Mouse (Mus musculus): ENCODE data around the gene Cacna1i. TPM values are rescaled to one million over a fixed set of nuclear protein-coding genes. Genes with fewer than 3 reads are reported as not detected.

The Cacna1i gene
- polyA plus RNA-seq, 1 experiment from 2014 or later: not detected

DNA sequence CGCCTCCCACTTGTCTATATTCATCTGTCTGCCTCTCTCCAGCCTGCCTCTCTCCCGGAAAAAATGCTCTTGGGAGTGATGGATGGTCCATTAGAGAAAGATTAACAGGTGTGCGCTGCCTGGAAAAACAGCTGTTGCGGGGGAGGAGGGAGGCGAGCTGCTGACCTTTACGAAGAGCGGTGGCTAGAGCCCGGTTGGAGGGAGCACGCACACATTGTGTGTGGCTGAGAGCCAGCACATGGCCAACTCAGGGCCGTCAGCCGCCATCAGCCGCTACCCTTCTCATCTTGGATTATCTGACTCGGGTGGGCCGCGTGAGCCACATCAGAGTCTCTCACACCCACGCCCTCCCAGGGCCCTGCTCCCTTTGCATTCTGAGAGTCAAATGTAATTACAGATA lies 79.9 kb downstream of the Cacna1i start:
- H3K4me3 ChIP-seq: no peak overlapping the region
- WGBS: 17% methylated on average over 16 of the region's 16 CpGs
- no peak overlapping the region for H3K4me2 ChIP-seq
- H3K9me3 ChIP-seq: no peaks in the 10 kb centered on the region
- H3K4me1 ChIP-seq: peaks cover 19% of the 10 kb centered on the region
- no peaks in the 10 kb centered on the region for H3K36me3 ChIP-seq
- ATAC-seq (ENCODE audit: extremely low read depth, insufficient number of reproducible peaks, low FRiP score, low TSS enrichment): no peak
- H3K9ac ChIP-seq: no peak overlapping the region
- no peak overlapping the region for H3K27ac ChIP-seq (replicated peaks)
- H3K27me3 ChIP-seq (replicated peaks): peaks cover 48% of the 10 kb centered on the region

GRCm38 (mm10) chr15:80373219-80373964 lies 86.4 kb downstream of the Cacna1i start:
- WGBS: 57% methylated on average over 9 of the region's 9 CpGs
- no peaks in the 10 kb centered on the region for H3K4me1 ChIP-seq

GRCm38 (mm10) chr15:80374854-80375253 lies 87.8 kb downstream of the Cacna1i start:
- H3K4me2 ChIP-seq: no peak overlapping the region
- H3K4me3 ChIP-seq: no peak overlapping the region
- H3K27me3 ChIP-seq (replicated peaks): peaks cover 22% of the 10 kb centered on the region
- H3K4me1 ChIP-seq: no peaks in the 10 kb centered on the region
- H3K36me3 ChIP-seq: no peaks in the 10 kb centered on the region
- no peak overlapping the region for H3K9ac ChIP-seq
- WGBS: 79% methylated on average over 3 of the region's 5 CpGs
- no peaks in the 10 kb centered on the region for H3K9me3 ChIP-seq
- ATAC-seq (ENCODE audit: extremely low read depth, insufficient number of reproducible peaks, low FRiP score, low TSS enrichment): no peak
- H3K27ac ChIP-seq (replicated peaks): no peak overlapping the region

More at GRCm38 (mm10) chr15:80373219-80373964, 86.4 kb downstream of the Cacna1i start:
- Histone ChIP-seq H3K9ac (no peak overlapping the region), H3K27ac (replicated peaks) (no peak overlapping the region), H3K27me3 (replicated peaks) (peaks cover 31% of the 10 kb centered on the region), H3K9me3 (no peaks in the 10 kb centered on the region), H3K4me3 (no peak overlapping the region), H3K4me2 (no peak overlapping the region), H3K36me3 (no peaks in the 10 kb centered on the region)
- no peak for ATAC-seq (ENCODE audit: extremely low read depth, insufficient number of reproducible peaks, low FRiP score, low TSS enrichment)

- Histone ChIP-seq H3K27ac (replicated peaks) (no peak overlapping the region), H3K4me3 (no peak overlapping the region), H3K27me3 (replicated peaks) (peaks cover 41% of the 10 kb centered on the region), H3K4me2 (no peak overlapping the region), H3K9me3 (no peaks in the 10 kb centered on the region), H3K4me1 (no peaks in the 10 kb centered on the region), H3K36me3 (no peaks in the 10 kb centered on the region), H3K9ac (no peak overlapping the region)
- ATAC-seq (ENCODE audit: extremely low read depth, insufficient number of reproducible peaks, low FRiP score, low TSS enrichment): no peak
- 69% methylated on average over 2 of the region's 2 CpGs for WGBS
Observed at GRCm38 (mm10) chr15:80387185-80387584, 100.1 kb downstream of the Cacna1i start.

DNA sequence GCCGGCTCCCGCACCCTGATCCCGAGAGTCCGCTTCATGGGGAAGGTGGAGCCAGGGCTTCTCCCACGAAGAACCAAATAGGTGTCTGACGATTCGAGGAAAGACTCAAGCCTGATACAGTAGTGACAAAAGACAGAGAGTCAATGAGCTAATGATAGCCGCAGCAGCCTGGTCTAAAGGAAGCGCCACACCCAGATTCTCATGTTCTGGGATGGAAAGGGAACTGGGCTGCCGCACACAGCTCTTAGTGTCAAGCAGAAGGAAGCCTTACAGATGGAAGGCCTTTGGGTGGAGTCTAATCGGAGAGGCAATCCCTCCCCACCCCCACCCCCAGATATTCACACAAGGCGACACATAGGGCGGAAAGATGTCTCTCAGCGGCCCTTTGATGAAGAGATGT lies 104.8 kb downstream of the Cacna1i start:
- Histone ChIP-seq H3K9ac (no peak overlapping the region), H3K9me3 (no peaks in the 10 kb centered on the region), H3K27me3 (replicated peaks) (peaks cover 62% of the 10 kb centered on the region), H3K4me1 (no peaks in the 10 kb centered on the region), H3K27ac (replicated peaks) (no peak overlapping the region), H3K36me3 (no peaks in the 10 kb centered on the region), H3K4me3 (no peak overlapping the region), H3K4me2 (no peak overlapping the region)
- no peak for ATAC-seq (ENCODE audit: extremely low read depth, insufficient number of reproducible peaks, low FRiP score, low TSS enrichment)
- WGBS: 64% methylated on average over 14 of the region's 14 CpGs

- no peak overlapping the region for H3K4me2 ChIP-seq
- no peak overlapping the region for H3K9ac ChIP-seq
- H3K9me3 ChIP-seq: no peaks in the 10 kb centered on the region
- WGBS: 57% methylated on average over 22 of the region's 22 CpGs
- no peak overlapping the region for H3K4me3 ChIP-seq
- H3K27ac ChIP-seq (replicated peaks): no peak overlapping the region
- H3K36me3 ChIP-seq: no peaks in the 10 kb centered on the region
- H3K27me3 ChIP-seq (replicated peaks): peaks cover 45% of the 10 kb centered on the region
- no peaks in the 10 kb centered on the region for H3K4me1 ChIP-seq
- ATAC-seq (ENCODE audit: extremely low read depth, insufficient number of reproducible peaks, low FRiP score, low TSS enrichment): no peak
Observed at GRCm38 (mm10) chr15:80395035-80395434, 108.0 kb downstream of the Cacna1i start.

DNA sequence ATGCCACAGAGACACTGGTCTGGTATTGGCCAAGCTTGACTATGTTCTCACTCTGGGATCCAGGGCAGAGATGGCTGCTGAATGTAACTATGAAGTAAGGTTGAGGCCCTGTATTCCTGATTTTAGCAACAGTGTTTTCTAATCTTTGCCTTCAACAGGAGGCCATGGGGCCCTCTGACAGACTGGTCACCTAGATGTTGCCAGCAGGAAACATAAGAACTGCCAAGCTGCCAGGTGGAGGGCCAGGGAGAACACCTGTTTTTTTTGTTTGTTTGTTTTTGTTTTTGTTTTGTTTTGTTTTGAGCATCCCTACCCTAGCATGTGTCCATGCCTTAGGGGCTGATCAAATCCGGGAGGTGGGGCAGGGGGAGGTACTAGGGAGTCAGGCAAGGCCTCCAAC lies 112.4 kb downstream of the Cacna1i start:
- H3K4me2 ChIP-seq: no peak overlapping the region
- H3K27ac ChIP-seq (replicated peaks): no peak overlapping the region
- H3K9ac ChIP-seq: no peak overlapping the region
- no peaks in the 10 kb centered on the region for H3K36me3 ChIP-seq
- H3K27me3 ChIP-seq (replicated peaks): peaks cover 40% of the 10 kb centered on the region
- peaks cover 8% of the 10 kb centered on the region; the same call in 1 of the 2 replicates for H3K4me1 ChIP-seq
- no peak for ATAC-seq (ENCODE audit: extremely low read depth, insufficient number of reproducible peaks, low FRiP score, low TSS enrichment)
- H3K9me3 ChIP-seq: no peaks in the 10 kb centered on the region
- WGBS: 80% methylated on average over 1 of the region's 1 CpGs
- H3K4me3 ChIP-seq: no peak overlapping the region

DNA sequence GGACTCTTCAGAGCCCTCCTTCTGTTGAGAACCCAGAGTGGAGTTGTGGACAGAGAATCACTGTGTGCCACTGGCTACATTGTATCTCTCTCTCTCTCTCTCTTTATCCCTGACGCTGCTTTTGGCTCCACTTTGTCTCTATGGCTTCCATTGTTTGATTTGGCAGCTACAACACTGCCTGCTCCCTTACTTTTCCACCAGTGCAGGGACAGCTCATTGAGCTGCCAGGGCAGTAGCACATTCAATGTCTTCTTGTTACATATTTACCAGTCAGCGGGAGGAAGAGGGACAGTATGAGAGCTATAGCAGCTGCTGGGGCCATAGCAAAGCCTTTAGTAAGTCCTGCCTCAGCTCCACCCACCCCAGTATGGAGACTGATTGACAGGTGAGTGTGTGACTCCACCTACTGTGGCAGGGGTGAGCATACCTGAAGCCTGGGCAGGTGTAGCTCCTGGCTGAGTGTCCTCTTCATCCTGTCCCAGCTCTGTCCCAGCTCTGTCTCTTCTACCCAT lies 114.4 kb downstream of the Cacna1i start:
- ATAC-seq (ENCODE audit: extremely low read depth, insufficient number of reproducible peaks, low FRiP score, low TSS enrichment): no peak
- no peak overlapping the region for H3K27ac ChIP-seq (replicated peaks)
- 48% methylated on average over 2 of the region's 2 CpGs for WGBS
- no peak overlapping the region for H3K4me3 ChIP-seq
- peaks cover 35% of the 10 kb centered on the region; the same call in 1 of the 2 replicates for H3K27me3 ChIP-seq (replicated peaks)
- H3K36me3 ChIP-seq: no peaks in the 10 kb centered on the region
- H3K9me3 ChIP-seq: no peaks in the 10 kb centered on the region
- no peak overlapping the region for H3K4me2 ChIP-seq
- peaks cover 8% of the 10 kb centered on the region; the same call in 1 of the 2 replicates for H3K4me1 ChIP-seq
- H3K9ac ChIP-seq: no peak overlapping the region

DNA sequence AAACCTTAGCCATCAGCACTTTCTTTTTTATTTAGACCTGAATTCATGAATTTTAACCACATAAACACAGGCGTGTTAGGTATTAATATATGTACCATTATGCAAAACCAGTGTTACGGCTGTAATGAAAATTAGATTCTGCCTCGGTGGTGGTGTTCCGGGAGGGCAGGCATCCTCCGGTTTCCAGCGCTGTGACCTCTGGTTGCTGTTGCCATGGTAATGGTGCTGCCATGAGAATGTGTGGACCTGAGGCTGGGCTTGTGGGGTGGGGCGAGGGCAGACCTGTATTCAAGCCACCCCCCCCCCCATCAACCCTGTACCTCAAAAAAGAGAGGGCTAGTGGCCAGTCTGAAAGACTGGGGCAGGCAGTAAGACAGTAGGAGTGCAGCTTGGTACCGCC lies 114.9 kb downstream of the Cacna1i start:
- Histone ChIP-seq H3K27me3 (replicated peaks) (peaks cover 33% of the 10 kb centered on the region; the same call in 1 of the 2 replicates), H3K36me3 (no peaks in the 10 kb centered on the region), H3K4me3 (no peak overlapping the region), H3K9me3 (no peaks in the 10 kb centered on the region), H3K4me1 (peaks cover 8% of the 10 kb centered on the region; the same call in 1 of the 2 replicates), H3K4me2 (no peak overlapping the region), H3K9ac (no peak overlapping the region), H3K27ac (replicated peaks) (no peak overlapping the region)
- WGBS: 75% methylated on average over 8 of the region's 8 CpGs
- no peak for ATAC-seq (ENCODE audit: extremely low read depth, insufficient number of reproducible peaks, low FRiP score, low TSS enrichment)

- peak overlapping the region; percentile 75 for H3K27ac ChIP-seq (replicated peaks)
- H3K4me3 ChIP-seq: no peak overlapping the region
- 19% methylated on average over 1 of the region's 1 CpGs for WGBS
- ATAC-seq (ENCODE audit: extremely low read depth, insufficient number of reproducible peaks, low FRiP score, low TSS enrichment): peak; percentile 49; the same call in 1 of the 2 replicates
- H3K9me3 ChIP-seq: no peaks in the 10 kb centered on the region
- H3K4me1 ChIP-seq: peaks cover 16% of the 10 kb centered on the region
- no peak overlapping the region for H3K9ac ChIP-seq
- no peak overlapping the region for H3K4me2 ChIP-seq
- peaks cover 16% of the 10 kb centered on the region; the same call in 1 of the 2 replicates for H3K27me3 ChIP-seq (replicated peaks)
- H3K36me3 ChIP-seq: no peaks in the 10 kb centered on the region
Observed at GRCm38 (mm10) chr15:80407873-80408272, 120.8 kb downstream of the Cacna1i start.

- peaks cover 21% of the 10 kb centered on the region for H3K27me3 ChIP-seq (replicated peaks)
- WGBS: 31% methylated on average over 7 of the region's 7 CpGs
- no peak for ATAC-seq (ENCODE audit: extremely low read depth, insufficient number of reproducible peaks, low FRiP score, low TSS enrichment)
- no peak overlapping the region for H3K27ac ChIP-seq (replicated peaks)
- no peaks in the 10 kb centered on the region for H3K9me3 ChIP-seq
- peaks cover 29% of the 10 kb centered on the region for H3K4me1 ChIP-seq
- no peak overlapping the region for H3K9ac ChIP-seq
- no peaks in the 10 kb centered on the region for H3K36me3 ChIP-seq
- no peak overlapping the region for H3K4me3 ChIP-seq
- H3K4me2 ChIP-seq: no peak overlapping the region
Observed at GRCm38 (mm10) chr15:80410661-80411060, 123.6 kb downstream of the Cacna1i start.

DNA sequence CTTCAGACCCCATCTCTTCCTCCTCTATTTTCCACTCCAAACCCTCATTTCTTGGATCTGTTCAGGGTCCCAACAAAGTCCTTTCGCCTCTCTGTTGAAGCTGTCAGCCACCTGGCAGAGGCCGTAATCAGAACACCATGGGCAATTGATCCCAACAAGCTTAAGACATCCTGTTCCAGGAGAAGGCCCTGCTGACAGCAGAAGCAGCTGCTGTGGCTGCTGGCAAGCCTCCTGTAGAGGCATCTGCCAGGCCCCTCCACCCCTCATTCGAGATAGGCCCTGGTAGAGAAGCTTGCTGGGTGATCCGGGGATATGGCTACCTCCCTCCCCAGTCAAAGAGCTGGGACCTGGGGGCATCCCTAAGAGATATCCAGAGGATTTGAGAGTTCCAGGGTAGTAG lies 126.0 kb downstream of the Cacna1i start:
- H3K4me2 ChIP-seq: no peak overlapping the region
- no peak overlapping the region for H3K27ac ChIP-seq (replicated peaks)
- H3K4me1 ChIP-seq: peaks cover 27% of the 10 kb centered on the region
- H3K9me3 ChIP-seq: no peaks in the 10 kb centered on the region
- no peak overlapping the region for H3K4me3 ChIP-seq
- no peaks in the 10 kb centered on the region for H3K36me3 ChIP-seq
- H3K9ac ChIP-seq: no peak overlapping the region
- no peak for ATAC-seq (ENCODE audit: extremely low read depth, insufficient number of reproducible peaks, low FRiP score, low TSS enrichment)
- WGBS: 77% methylated on average over 4 of the region's 4 CpGs
- H3K27me3 ChIP-seq (replicated peaks): peaks cover 14% of the 10 kb centered on the region
